Mouse (Mus musculus): ENCODE results near the gene Cenpq.

DNA sequence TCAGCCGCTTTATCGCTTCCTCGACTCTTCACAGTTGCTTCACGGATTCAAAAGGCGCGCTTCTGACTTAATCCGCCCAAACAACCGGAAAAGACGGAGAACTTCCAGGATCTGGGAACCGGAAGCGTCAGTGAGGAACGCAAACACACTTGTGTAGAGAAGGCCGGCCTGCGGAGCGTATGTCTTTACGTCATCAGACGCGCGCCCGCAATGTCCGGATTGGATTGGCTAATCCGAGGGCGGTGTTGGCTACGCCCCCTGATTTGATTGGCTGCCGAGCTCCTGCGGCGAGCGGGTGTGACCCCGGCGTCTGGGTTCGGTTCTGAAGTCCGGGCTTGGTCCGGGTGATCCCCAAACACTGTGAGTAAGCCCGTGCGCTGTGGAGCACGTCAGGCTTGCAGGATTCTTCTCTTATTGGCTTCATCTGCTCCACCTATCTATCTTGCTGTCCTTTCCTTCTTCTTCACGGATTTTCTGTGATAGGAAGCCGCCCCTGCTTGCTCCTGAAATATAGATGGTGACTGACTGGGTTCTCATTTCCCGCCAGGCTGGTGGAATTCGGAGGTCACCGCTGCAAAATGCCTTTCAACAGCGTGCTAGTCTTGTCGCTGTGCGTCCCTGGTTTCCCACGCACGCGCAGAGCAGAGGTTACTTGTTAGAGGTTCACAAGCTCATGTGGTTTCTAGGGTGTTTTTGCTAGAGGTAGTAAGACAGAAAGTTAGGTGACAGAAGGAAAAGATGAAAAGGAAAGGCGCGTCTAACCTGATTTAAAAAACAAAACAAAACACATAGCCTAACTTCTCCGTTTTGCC, at the start of gene Cenpq, which contains the start of gene Mut:
- no peak; the same call in 1 of the 2 replicates for TF ChIP-seq CHD2 (IDR thresholded peaks at IDR 0.05; ENCODE audit: low read depth, low read length)
- no peak for TF ChIP-seq MAFK (IDR thresholded peaks at IDR 0.05; ENCODE audit: insufficient read depth, low read depth, low read length)
- no peak for TF ChIP-seq ZNF384 (IDR thresholded peaks at IDR 0.05; ENCODE audit: low read depth, low read length)
- no peak for TF ChIP-seq ZC3H11A (IDR thresholded peaks at IDR 0.05; ENCODE audit: borderline replicate concordance, low read depth, low read length)
